Mouse (Mus musculus) neural tube, postnatal 0 days (tissue): ENCODE measurements around the gene Cnmd. TPM values are rescaled to one million over a fixed set of nuclear protein-coding genes. Genes with fewer than 3 reads are reported as not detected.

Source experiments
- polyA plus RNA-seq: library from polyadenylated mRNA; unstranded; fragments of >200 nt; fragmentation: Nextera tagmentation; extraction: Ambion mirVana; gene quantifications from 2 replicates; pipeline ENCODE4 v1.2.1, GENCODE M21; 2015

The Cnmd gene
- 1.4 and 2.1 TPM in 2 replicates for polyA plus RNA-seq

DNA sequence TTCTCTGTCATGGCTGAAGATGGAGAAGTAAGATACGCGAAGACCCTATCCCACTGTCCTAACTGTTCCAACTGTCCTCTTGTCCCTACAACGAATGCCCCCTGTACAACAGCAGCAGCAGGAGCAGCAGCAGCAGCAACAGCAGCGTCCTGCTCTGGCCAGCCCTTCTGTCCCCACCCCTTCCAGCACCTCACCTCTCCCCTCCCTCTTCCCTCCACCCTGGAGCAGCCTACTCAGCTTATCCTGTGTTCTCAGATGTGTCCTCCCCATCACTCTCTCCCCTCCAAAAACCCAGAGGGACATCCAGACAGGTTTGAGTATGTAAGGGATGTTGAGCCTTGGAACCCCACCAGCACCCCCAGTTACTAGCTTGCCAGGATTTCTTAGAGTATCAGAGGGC is at the start of gene Cnmd:
Cnmd (minus strand) TSS at position 170 of the 400 bp plus-strand sequence.

Other genes starting within 250 kb of the Cnmd start
- 12.8 TPM in 2 replicates for gene Kbtbd7, start 235.7 kb downstream of the Cnmd start, polyA plus RNA-seq
- 1.2 TPM in 2 replicates for gene Kbtbd6, start 210.3 kb downstream of the Cnmd start, polyA plus RNA-seq
- gene Elf1, start 181.0 kb downstream of the Cnmd start, polyA plus RNA-seq, result 3.4 and 4.4 TPM in 2 replicates
- 46.1 and 46.6 TPM in 2 replicates for gene Wbp4, start 180.7 kb downstream of the Cnmd start, polyA plus RNA-seq
- gene Sugt1, start 74.5 kb downstream of the Cnmd start, polyA plus RNA-seq, result 74.9 and 87.9 TPM in 2 replicates
- 32.2 and 33.9 TPM in 2 replicates for gene Pcdh8, start 109.1 kb upstream of the Cnmd start, polyA plus RNA-seq